ENCODE assay signal across 14 mouse cellular contexts in the genomic region with DNA sequence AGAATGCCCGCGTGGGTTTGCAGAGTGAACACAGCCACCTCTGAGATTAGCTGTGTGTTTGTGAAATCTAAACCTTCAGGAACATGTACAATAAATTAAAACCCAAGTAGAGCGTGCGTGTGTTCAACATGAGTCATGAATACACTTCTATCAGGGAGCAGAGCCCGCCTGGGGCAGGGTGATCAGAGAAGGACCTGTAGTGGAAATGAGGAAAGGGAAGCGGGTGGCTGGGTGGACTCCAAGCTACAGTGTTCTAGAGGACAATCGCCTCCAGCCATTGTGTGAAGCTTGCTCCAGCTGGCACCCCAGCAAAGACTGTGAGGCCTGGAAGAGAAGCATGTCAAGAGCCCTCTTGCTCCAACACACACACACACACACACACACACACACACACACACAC.
DNase-seq lines count a peak whose midpoint lies in the region; ATAC-seq and TF ChIP-seq lines count a peak whose summit lies in the region.
"Had no signal": no experiment of that assay in that cellular context is flagged by ENCODE, and none has a peak within 500 bp of the region (broad histone marks: within the 10 kb centered on the region; RNA-seq: fewer than 3 reads in every experiment).

No protein-coding gene starts in this region.

- no peaks in the 10 kb centered on the region for H3K36me3 ChIP-seq in heart, embryonic 13.5 days
- H3K36me3 ChIP-seq in heart, embryonic 11.5 days (ENCODE audit: control insufficient read depth, insufficient read depth, low read length): no peaks in the 10 kb centered on the region
- H3K36me3 ChIP-seq in hindbrain, embryonic 14.5 days (replicated peaks; ENCODE audit: control insufficient read depth, insufficient read depth): no peaks in the 10 kb centered on the region
- H3K36me3 ChIP-seq: forebrain, embryonic 10.5 days; hindbrain, embryonic 15.5 days; limb, embryonic 13.5 days had no signal

- H3K4me2 ChIP-seq in heart, embryonic 13.5 days: no peak overlapping the region
- H3K4me2 ChIP-seq in heart, embryonic 11.5 days: no peak overlapping the region
- H3K4me2 ChIP-seq in hindbrain, embryonic 14.5 days (replicated peaks): no peak overlapping the region
- H3K4me2 ChIP-seq: hindbrain, embryonic 15.5 days; limb, embryonic 13.5 days had no signal

- H3K27me3 ChIP-seq in heart, embryonic 13.5 days (replicated peaks): no peaks in the 10 kb centered on the region
- H3K27me3 ChIP-seq in heart, embryonic 11.5 days (ENCODE audit: control insufficient read depth, insufficient read depth, low read length): no peaks in the 10 kb centered on the region
- no peaks in the 10 kb centered on the region for H3K27me3 ChIP-seq in hindbrain, embryonic 14.5 days (ENCODE audit: control insufficient read depth, insufficient read depth, low read length)
- H3K27me3 ChIP-seq: hindbrain, embryonic 15.5 days; limb, embryonic 13.5 days had no signal

- peak overlapping the region; percentile 36; the same call in 1 of the 2 replicates for H3K27ac ChIP-seq in heart, embryonic 13.5 days (replicated peaks)
- H3K27ac ChIP-seq in heart, embryonic 11.5 days (ENCODE audit: low read depth, low read length): no peak overlapping the region
- H3K27ac ChIP-seq in layer of hippocampus, adult 2 months: peak overlapping the region; percentile 63
- peak overlapping the region; percentile 46; the same call in 1 of the 2 replicates for H3K27ac ChIP-seq in hindbrain, embryonic 14.5 days
- H3K27ac ChIP-seq: hindbrain, embryonic 15.5 days; limb, embryonic 13.5 days had no signal

- no peaks in the 10 kb centered on the region for H3K9me3 ChIP-seq in heart, embryonic 13.5 days
- no peaks in the 10 kb centered on the region for H3K9me3 ChIP-seq in heart, embryonic 11.5 days (replicated peaks; ENCODE audit: control insufficient read depth, low read length)
- H3K9me3 ChIP-seq in hindbrain, embryonic 14.5 days (ENCODE audit: control insufficient read depth, low read length): no peaks in the 10 kb centered on the region
- H3K9me3 ChIP-seq: forebrain, embryonic 10.5 days; hindbrain, embryonic 15.5 days; limb, embryonic 13.5 days had no signal

- WGBS in heart, embryonic 13.5 days: 69% methylated on average over 7 of the region's 7 CpGs
- 81% methylated on average over 7 of the region's 7 CpGs for WGBS in heart, embryonic 11.5 days (ENCODE audit: insufficient replicate concordance)
- 73% methylated on average over 7 of the region's 7 CpGs for WGBS in hindbrain, embryonic 14.5 days

- no peak for TF ChIP-seq CTCF in layer of hippocampus, adult 2 months (conservative IDR thresholded peaks at IDR 0.05)

- no peak overlapping the region for H3K4me3 ChIP-seq in heart, embryonic 13.5 days
- no peak overlapping the region for H3K4me3 ChIP-seq in heart, embryonic 11.5 days (ENCODE audit: low read depth, low read length)
- H3K4me3 ChIP-seq in layer of hippocampus, adult 2 months: no peak overlapping the region
- H3K4me3 ChIP-seq in hindbrain, embryonic 14.5 days (replicated peaks; ENCODE audit: low read length): no peak overlapping the region
- H3K4me3 ChIP-seq: forebrain, embryonic 10.5 days; hindbrain, embryonic 15.5 days; limb, embryonic 13.5 days had no signal

- no peak for ATAC-seq in heart, embryonic 13.5 days (ENCODE audit: extremely low read depth, insufficient number of reproducible peaks, low FRiP score, low TSS enrichment)
- ATAC-seq in heart, embryonic 11.5 days (replicated peaks; ENCODE audit: insufficient number of reproducible peaks, low FRiP score, low TSS enrichment): no peak
- no peak for ATAC-seq in hindbrain, embryonic 14.5 days (ENCODE audit: low FRiP score)
- ATAC-seq: liver, postnatal 0 days; midbrain, embryonic 16.5 days had no signal

- no peak overlapping the region; the same call in 1 of the 2 replicates for H3K9ac ChIP-seq in heart, embryonic 13.5 days
- no peak overlapping the region for H3K9ac ChIP-seq in heart, embryonic 11.5 days (ENCODE audit: low read depth, low read length)
- H3K9ac ChIP-seq in hindbrain, embryonic 14.5 days: no peak overlapping the region
- H3K9ac ChIP-seq: hindbrain, embryonic 15.5 days; limb, embryonic 13.5 days; liver, postnatal 0 days had no signal

- H3K4me1 ChIP-seq in heart, embryonic 13.5 days: peaks cover 74% of the 10 kb centered on the region
- H3K4me1 ChIP-seq in heart, embryonic 11.5 days (ENCODE audit: control insufficient read depth, insufficient read depth, low read length): peaks cover 59% of the 10 kb centered on the region
- peaks cover 25% of the 10 kb centered on the region for H3K4me1 ChIP-seq in hindbrain, embryonic 14.5 days (replicated peaks; ENCODE audit: control insufficient read depth, insufficient read depth, low read length)

- DNase-seq in layer of hippocampus, adult 2 months (ENCODE audit: low spot score in 2 of 2): no peak
- no peak for DNase-seq in layer of hippocampus, postnatal 10 days (ENCODE audit: low spot score in 2 of 2)
- peak; percentile 53 for DNase-seq in Muller cell, postnatal 12 days (ENCODE audit: inconsistent ontology term)
- DNase-seq in hindbrain, embryonic 14.5 days (ENCODE audit: low spot score): no peak
- DNase-seq in thymus, adult 18-20 months: no peak
- DNase-seq: kidney, postnatal 36 days; liver, postnatal 0 days; right cerebral cortex, postnatal 25 days had no signal
